In the genomic region with DNA sequence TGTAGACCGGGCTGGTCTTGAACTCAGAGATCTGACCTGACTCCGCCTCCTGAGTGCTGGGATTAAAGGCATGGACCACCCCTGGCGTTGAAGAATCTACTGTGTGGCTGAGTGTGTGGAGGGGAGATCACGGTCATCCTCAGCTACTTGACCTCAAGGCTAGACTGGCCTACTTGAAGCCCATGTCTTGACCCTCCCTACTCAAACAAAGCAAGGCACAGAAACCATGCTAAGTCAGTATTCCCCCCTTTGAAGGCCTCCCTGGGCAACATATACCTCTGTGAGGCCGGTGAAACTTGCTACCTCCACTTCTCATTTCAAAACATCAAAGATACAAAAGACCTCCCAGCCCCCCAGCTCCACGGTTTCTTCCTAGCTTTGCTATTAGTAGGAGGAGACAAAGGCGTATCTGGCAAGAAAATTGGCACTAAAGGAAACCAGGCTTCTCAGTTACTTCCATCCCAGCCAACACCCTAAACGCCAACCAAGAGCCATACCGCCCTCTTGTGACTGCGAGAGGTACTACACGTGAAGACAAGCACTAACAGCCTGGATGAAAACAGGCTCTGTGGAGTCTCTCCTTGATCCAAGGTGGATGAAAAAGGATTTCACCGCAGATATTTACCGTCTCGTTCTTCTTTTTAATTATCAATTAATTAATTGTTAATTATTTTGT, we compare ENCODE assay signal across 8 mouse cellular contexts. TPM values are rescaled to one million over a fixed set of nuclear protein-coding genes. Genes with fewer than 3 reads are reported as not detected.
DNase-seq lines count a peak whose midpoint lies in the region; ATAC-seq lines count a peak whose summit lies in the region.

No protein-coding gene starts in this region.

- WGBS in forebrain, embryonic 13.5 days = 30% methylated on average over 14 of the region's 14 CpGs

- no peaks in the 10 kb centered on the region for H3K36me3 ChIP-seq in forebrain, embryonic 13.5 days (ENCODE audit: poor library complexity, severe bottlenecking)

- H3K4me3 ChIP-seq in forebrain, embryonic 13.5 days = no peak overlapping the region

- peak; percentile 55; the same call in 1 of the 2 replicates for ATAC-seq in forebrain, embryonic 13.5 days
- ATAC-seq in hematopoietic stem cell, adult 5-6 weeks (replicated peaks in 1 of 2; ENCODE audit: insufficient read depth in 1 of 2, low FRiP score in 2 of 2, low TSS enrichment in 1 of 2, low read depth in 1 of 2, poor library complexity in 2 of 2, severe bottlenecking in 2 of 2) = peak; percentile 78 to 88

- 0 out of 2 replicates have a peak, but pooled peaks cover 4% of the 10 kb centered on the region for H3K27me3 ChIP-seq in forebrain, embryonic 13.5 days

- H3K9me3 ChIP-seq in forebrain, embryonic 13.5 days (replicated peaks) = no peaks in the 10 kb centered on the region

- H3K27ac ChIP-seq in forebrain, embryonic 13.5 days = no peak overlapping the region

- H3K4me1 ChIP-seq in forebrain, embryonic 13.5 days = no peaks in the 10 kb centered on the region

- no peak overlapping the region for H3K9ac ChIP-seq in forebrain, embryonic 13.5 days

- peak; percentile 91 for DNase-seq in MN1 (ENCODE audit: low spot score)
- DNase-seq in c-Kit-positive CD71-positive TER-119-negative erythroid progenitor cells, embryonic 14.5 days (ENCODE audit: low read depth) = peak; percentile 84
- DNase-seq in layer of hippocampus, postnatal 10 days (ENCODE audit: low spot score in 2 of 2) = peak; percentile 94 to 96
- peak; percentile 84 for DNase-seq in lung, postnatal 25 days (ENCODE audit: low spot score)
- DNase-seq in right cerebral cortex, postnatal 25 days = peak; percentile 83
- peak; percentile 79 for DNase-seq in yolk sac, embryonic 10.5 days (ENCODE audit: low spot score)

- no peak overlapping the region for H3K4me2 ChIP-seq in forebrain, embryonic 13.5 days

RNA-seq across cellular contexts. Expression of gene Tnpo3, which starts 39.9 kb away (rescaled TPM):
- polyA plus RNA-seq in forebrain, embryonic 13.5 days (2015; fragmentation: Nextera tagmentation; extraction: Ambion mirVana) = 102 and 110 TPM in 2 replicates
- total RNA-seq in hematopoietic stem cell, adult 5-6 weeks (2017) = 76.4 and 89.6 TPM in 2 replicates
- 10 to 100 TPM; 71.5 to 72.2 TPM for total RNA-seq in layer of hippocampus, postnatal 10 days (2021)

RNA-seq across cellular contexts. Expression of gene Tspan33, which starts 44.4 kb away (rescaled TPM):
- polyA plus RNA-seq in forebrain, embryonic 13.5 days (2015; fragmentation: Nextera tagmentation; extraction: Ambion mirVana) = 4.3 and 5.6 TPM in 2 replicates
- 4.7 and 6.5 TPM in 2 replicates for total RNA-seq in hematopoietic stem cell, adult 5-6 weeks (2017)
- 10 to 100 TPM; 22.0 to 23.0 TPM for total RNA-seq in layer of hippocampus, postnatal 10 days (2021)
